Mouse (Mus musculus): ENCODE measurements around the gene Shc1. TPM values are rescaled to one million over a fixed set of nuclear protein-coding genes. Genes with fewer than 3 reads are reported as not detected.

The Shc1 gene
- polyA plus RNA-seq, 1 experiment, result 63.5 TPM

DNA sequence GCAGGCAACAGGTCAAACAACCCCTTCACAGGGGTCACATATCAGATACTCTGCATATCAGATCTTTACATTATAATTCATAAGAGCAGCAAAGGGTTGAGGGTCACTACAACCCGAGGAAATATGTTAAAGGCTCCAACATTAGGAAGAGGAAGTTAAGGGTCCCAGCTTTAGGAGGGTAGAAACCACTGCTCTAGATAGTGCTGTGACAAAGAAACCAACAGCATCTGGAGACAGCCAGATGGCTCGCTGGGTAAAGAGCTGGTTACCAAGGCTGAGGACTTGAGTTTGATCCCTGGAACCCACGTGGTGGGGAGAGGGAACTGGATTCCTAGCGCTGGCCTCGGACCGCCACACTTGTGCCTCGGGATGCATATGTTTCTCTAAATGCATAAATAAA, 54.0 kb downstream of the Shc1 start:
- Histone ChIP-seq H3K4me1 (ENCODE audit: control insufficient read depth, insufficient read depth, insufficient read length, low read length) (no peaks in the 10 kb centered on the region), H3K27me3 (ENCODE audit: control insufficient read depth, insufficient read depth, low read length) (no peaks in the 10 kb centered on the region), H3K36me3 (ENCODE audit: control insufficient read depth, insufficient read depth, low read length) (peaks cover 9% of the 10 kb centered on the region), H3K4me3 (ENCODE audit: low read depth, low read length) (no peak overlapping the region), H3K27ac (ENCODE audit: insufficient read depth, low read depth, low read length) (no peak overlapping the region)
- 75% methylated on average over 7 of the region's 7 CpGs for WGBS
- TF ChIP-seq CTCF (IDR thresholded peaks at IDR 0.05; ENCODE audit: extremely low read depth, insufficient read length, insufficient replicate concordance, low read depth, low read length) (no peak), POLR2A (IDR thresholded peaks at IDR 0.05; ENCODE audit: low read depth, low read length) (no peak)

DNA sequence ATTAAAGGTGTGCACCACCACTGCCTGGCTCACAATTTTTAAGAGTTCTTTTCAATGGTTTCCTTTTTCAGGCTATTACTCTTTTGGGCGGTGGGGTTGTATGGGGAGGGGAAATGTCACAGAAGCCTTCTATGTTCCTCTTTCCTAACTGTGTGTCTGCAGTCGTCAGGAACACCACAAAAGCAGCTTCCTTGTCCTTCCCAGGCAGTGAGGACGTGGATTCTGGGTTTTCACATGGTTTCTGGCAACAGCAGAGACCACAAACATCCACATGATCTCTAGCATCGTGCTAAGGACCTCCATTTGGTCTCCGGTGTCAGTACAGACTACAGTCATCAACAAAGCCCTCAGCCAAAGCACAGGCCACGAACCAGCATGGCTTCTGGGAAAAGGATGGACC, 55.6 kb downstream of the Shc1 start:
- 73% methylated on average over 6 of the region's 6 CpGs for WGBS
- Histone ChIP-seq H3K4me1 (ENCODE audit: control insufficient read depth, insufficient read depth, insufficient read length, low read length) (no peaks in the 10 kb centered on the region), H3K4me3 (ENCODE audit: low read depth, low read length) (no peak overlapping the region), H3K36me3 (ENCODE audit: control insufficient read depth, insufficient read depth, low read length) (no peaks in the 10 kb centered on the region; the same call in 1 of the 2 replicates), H3K27me3 (ENCODE audit: control insufficient read depth, insufficient read depth, low read length) (no peaks in the 10 kb centered on the region), H3K27ac (ENCODE audit: insufficient read depth, low read depth, low read length) (no peak overlapping the region)
- no peak for TF ChIP-seq POLR2A (IDR thresholded peaks at IDR 0.05; ENCODE audit: low read depth, low read length)
- TF ChIP-seq CTCF (IDR thresholded peaks at IDR 0.05; ENCODE audit: extremely low read depth, insufficient read length, insufficient replicate concordance, low read depth, low read length), result no peak

DNA sequence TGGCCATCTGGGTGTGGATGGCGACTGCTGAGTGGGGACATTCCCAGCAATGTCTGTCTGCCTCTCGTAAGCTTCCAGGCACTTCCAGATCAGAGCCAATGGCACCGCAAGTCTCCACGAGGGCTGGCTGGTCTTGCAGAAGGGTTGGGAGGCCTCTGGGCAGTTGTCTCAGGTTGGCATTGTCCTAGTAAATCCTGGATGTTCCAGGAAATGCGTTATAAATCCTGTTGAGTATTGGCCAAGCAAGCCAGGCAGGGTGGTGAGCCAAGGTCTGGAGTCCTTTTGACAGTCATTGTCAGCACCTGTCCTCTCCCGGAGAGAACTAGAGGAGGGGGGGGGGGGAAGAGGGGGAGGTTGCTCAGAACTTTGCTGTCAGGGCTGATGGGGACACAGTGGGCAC, 60.8 kb downstream of the Shc1 start:
- no peaks in the 10 kb centered on the region for H3K27me3 ChIP-seq (ENCODE audit: control insufficient read depth, insufficient read depth, low read length)
- WGBS, result 59% methylated on average over 6 of the region's 6 CpGs
- TF ChIP-seq POLR2A (IDR thresholded peaks at IDR 0.05; ENCODE audit: low read depth, low read length) (no peak), CTCF (IDR thresholded peaks at IDR 0.05; ENCODE audit: extremely low read depth, insufficient read length, insufficient replicate concordance, low read depth, low read length) (no peak)
- H3K4me3 ChIP-seq (ENCODE audit: low read depth, low read length), result no peak overlapping the region
- H3K36me3 ChIP-seq (ENCODE audit: control insufficient read depth, insufficient read depth, low read length), result no peaks in the 10 kb centered on the region
- H3K4me1 ChIP-seq (ENCODE audit: control insufficient read depth, insufficient read depth, insufficient read length, low read length), result peaks cover 4% of the 10 kb centered on the region
- H3K27ac ChIP-seq (ENCODE audit: insufficient read depth, low read depth, low read length), result no peak overlapping the region

Other genes starting within 250 kb of the Shc1 start
- 57.0 and 96.1 TPM in 2 replicates for gene Scamp3, start 241.0 kb upstream of the Shc1 start, polyA plus RNA-seq (2012; rRNA removed)
- 14.0 and 19.4 TPM in 2 replicates for gene Fam189b, start 235.3 kb upstream of the Shc1 start, polyA plus RNA-seq (2012; rRNA removed)
- gene Gba, start 215.5 kb upstream of the Shc1 start, polyA plus RNA-seq (2012; rRNA removed), result 37.1 and 70.6 TPM in 2 replicates
- gene Thbs3, start 203.3 kb upstream of the Shc1 start, polyA plus RNA-seq (2012; rRNA removed), result 10.5 and 16.0 TPM in 2 replicates
- gene Mtx1, start 191.4 kb upstream of the Shc1 start, polyA plus RNA-seq (2012; rRNA removed), result 92.5 and 181 TPM in 2 replicates
- 0.76 and 139 TPM in 2 replicates for gene Muc1, start 189.4 kb upstream of the Shc1 start, polyA plus RNA-seq (2012; rRNA removed)
- 120 and 182 TPM in 2 replicates for gene Krtcap2, start 172.5 kb upstream of the Shc1 start, polyA plus RNA-seq (2012; rRNA removed)
- gene Trim46, start 172.1 kb upstream of the Shc1 start, polyA plus RNA-seq (2012; rRNA removed), result 4.3 and 8.7 TPM in 2 replicates
- gene Dpm3, start 159.1 kb upstream of the Shc1 start, polyA plus RNA-seq (2012; rRNA removed), result 357 and 440 TPM in 2 replicates
- 81.6 and 97.3 TPM in 2 replicates for gene Slc50a1, start 147.9 kb upstream of the Shc1 start, polyA plus RNA-seq (2012; rRNA removed)
- gene Efna1, start 137.3 kb upstream of the Shc1 start, polyA plus RNA-seq (2012; rRNA removed), result 46.1 and 122 TPM in 2 replicates
- gene Efna3, start 95.5 kb upstream of the Shc1 start, polyA plus RNA-seq (2012; rRNA removed), result 3.9 and 7.0 TPM in 2 replicates
- gene Efna4, start 80.4 kb upstream of the Shc1 start, polyA plus RNA-seq (2012; rRNA removed), result 11.6 and 20.0 TPM in 2 replicates
- 48.9 and 70.7 TPM in 2 replicates for gene Adam15, start 68.4 kb upstream of the Shc1 start, polyA plus RNA-seq (2012; rRNA removed)
- gene Dcst2, start 56.5 kb upstream of the Shc1 start, polyA plus RNA-seq (2012; rRNA removed), result 0.93 and 1.2 TPM in 2 replicates
- 2.0 and 9.1 TPM in 2 replicates for gene Dcst1, start 53.2 kb upstream of the Shc1 start, polyA plus RNA-seq (2012; rRNA removed)
- 97.8 and 262 TPM in 2 replicates for gene Zbtb7b, start 23.7 kb upstream of the Shc1 start, polyA plus RNA-seq (2012; rRNA removed)
- gene Lenep, start 15.7 kb upstream of the Shc1 start, polyA plus RNA-seq (2012; rRNA removed), result 0.85 TPM in 1 of 2 replicates, not detected in the other
- gene Flad1, start 6.6 kb upstream of the Shc1 start, polyA plus RNA-seq (2012; rRNA removed), result 22.1 and 36.1 TPM in 2 replicates
- 6.2 and 13.7 TPM in 2 replicates for gene Cks1b, start 60 bp upstream of the Shc1 start, polyA plus RNA-seq (2012; rRNA removed)
- 61.7 and 87.5 TPM in 2 replicates for gene Pygo2, start 11.8 kb downstream of the Shc1 start, polyA plus RNA-seq (2012; rRNA removed)
- 26.8 and 36.5 TPM in 2 replicates for gene Pbxip1, start 18.3 kb downstream of the Shc1 start, polyA plus RNA-seq (2012; rRNA removed)
- 9.0 and 18.3 TPM in 2 replicates for gene Pmvk, start 36.1 kb downstream of the Shc1 start, polyA plus RNA-seq (2012; rRNA removed)
- 3.3 and 4.6 TPM in 2 replicates for gene Kcnn3, start 101.7 kb downstream of the Shc1 start, polyA plus RNA-seq (2012; rRNA removed)

All from small intestine, adult 2 months (tissue).